In the genomic region with DNA sequence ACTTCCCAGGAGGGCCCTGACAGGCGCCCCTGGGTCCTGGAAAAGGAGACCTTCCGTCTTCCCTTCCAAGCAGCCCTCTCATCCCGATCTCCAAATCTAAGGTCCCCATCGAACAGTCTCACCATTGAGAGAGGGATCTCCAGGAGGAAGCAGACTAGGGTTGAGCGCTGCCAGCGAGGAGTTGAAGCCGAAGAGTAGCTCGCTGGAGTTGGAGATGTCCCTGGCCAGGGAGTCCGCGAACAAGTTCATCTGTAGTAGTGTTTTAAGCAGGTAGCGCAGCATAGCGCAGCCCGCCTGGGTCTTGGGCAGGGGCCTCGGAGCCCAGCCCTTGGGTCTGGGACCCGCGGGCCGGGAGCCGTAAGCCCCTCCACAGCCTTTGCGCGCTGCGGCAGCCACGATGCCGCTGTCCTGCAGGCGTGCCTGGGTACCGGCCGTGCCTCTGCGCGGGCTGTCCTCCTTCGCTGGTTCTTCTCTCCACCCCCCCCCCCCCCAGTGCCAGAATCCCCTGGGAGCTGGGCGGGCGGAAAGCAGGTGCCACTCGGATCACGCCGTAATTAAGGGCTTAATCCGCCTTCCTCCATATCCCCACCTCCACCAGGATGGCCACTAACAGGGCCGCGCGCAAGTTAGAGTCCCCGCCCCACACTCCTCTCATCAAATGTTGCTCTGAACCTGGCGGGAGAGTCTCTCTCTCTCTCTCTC, we compare ENCODE assay signal across 8 mouse cellular contexts. TPM values are rescaled to one million over a fixed set of nuclear protein-coding genes. Genes with fewer than 3 reads are reported as not detected.
DNase-seq lines count a peak whose midpoint lies in the region; ATAC-seq and TF ChIP-seq lines count a peak whose summit lies in the region.

A gene (minus strand): TSS at position 527 of the 702 bp plus-strand sequence.

- ATAC-seq in heart, embryonic 11.5 days (replicated peaks; ENCODE audit: insufficient number of reproducible peaks, low FRiP score, low TSS enrichment): no peak
- ATAC-seq in forebrain, embryonic 11.5 days (replicated peaks; ENCODE audit: low FRiP score): peak; percentile 59
- ATAC-seq in stomach, postnatal 0 days (ENCODE audit: low FRiP score, low TSS enrichment): peak; percentile 13; the same call in 1 of the 2 replicates

- H3K9me3 ChIP-seq in heart, embryonic 11.5 days (replicated peaks; ENCODE audit: control insufficient read depth, low read length): no peaks in the 10 kb centered on the region
- no peaks in the 10 kb centered on the region for H3K9me3 ChIP-seq in forebrain, embryonic 11.5 days (ENCODE audit: control insufficient read depth, low read length)
- H3K9me3 ChIP-seq in limb, embryonic 10.5 days (replicated peaks): no peaks in the 10 kb centered on the region
- no peaks in the 10 kb centered on the region for H3K9me3 ChIP-seq in stomach, postnatal 0 days (ENCODE audit: control insufficient read depth, low read length)

- TF ChIP-seq EP300 in stomach, postnatal 0 days (optimal IDR thresholded peaks at IDR 0.05): no peak

- no peaks in the 10 kb centered on the region for H3K36me3 ChIP-seq in heart, embryonic 11.5 days (ENCODE audit: control insufficient read depth, insufficient read depth, low read length)
- no peaks in the 10 kb centered on the region for H3K36me3 ChIP-seq in forebrain, embryonic 11.5 days (ENCODE audit: control insufficient read depth, insufficient read depth, low read length)
- H3K36me3 ChIP-seq in limb, embryonic 10.5 days: no peaks in the 10 kb centered on the region
- no peaks in the 10 kb centered on the region for H3K36me3 ChIP-seq in stomach, postnatal 0 days (ENCODE audit: control insufficient read depth, insufficient read depth, low read length)

- H3K9ac ChIP-seq in heart, embryonic 11.5 days (ENCODE audit: low read depth, low read length): 0 out of 2 replicates have a peak within 1 kb of the TSS, but pooled peaks have one; percentile 16
- peak within 1 kb of the TSS; percentile 46 for H3K9ac ChIP-seq in forebrain, embryonic 11.5 days (ENCODE audit: low read length)
- H3K9ac ChIP-seq in stomach, postnatal 0 days (ENCODE audit: low read length): no peak within 1 kb of the TSS

- no peak for TF ChIP-seq CTCF in stomach, postnatal 0 days (IDR thresholded peaks at IDR 0.05; ENCODE audit: low read depth)

- WGBS in heart, embryonic 11.5 days (ENCODE audit: insufficient replicate concordance): under 1% methylated on average over 37 of the region's 40 CpGs
- WGBS in forebrain, embryonic 11.5 days: under 1% methylated on average over 34 of the region's 40 CpGs
- WGBS in limb, embryonic 10.5 days: under 1% methylated on average over 30 of the region's 40 CpGs
- WGBS in stomach, postnatal 0 days: 1% methylated on average over 35 of the region's 40 CpGs

- DNase-seq in heart, postnatal 4 days: no peak
- DNase-seq in 416B (ENCODE audit: low read depth): peak; percentile 71
- peak; percentile 72 for DNase-seq in forebrain, embryonic 11.5 days (ENCODE audit: low spot score)
- DNase-seq in limb, embryonic 10.5 days (ENCODE audit: low spot score): peak; percentile 57
- no peak for DNase-seq in stomach, postnatal 0 days (ENCODE audit: low spot score)
- no peak for DNase-seq in adrenal gland, postnatal 25 days
- DNase-seq in thymus, postnatal 10 days (ENCODE audit: low spot score in 2 of 2): no peak

- peaks cover 11% of the 10 kb centered on the region for H3K4me1 ChIP-seq in heart, embryonic 11.5 days (ENCODE audit: control insufficient read depth, insufficient read depth, low read length)
- peaks cover 17% of the 10 kb centered on the region for H3K4me1 ChIP-seq in forebrain, embryonic 11.5 days (replicated peaks; ENCODE audit: control insufficient read depth, insufficient read depth, low read length)
- peaks cover 37% of the 10 kb centered on the region for H3K4me1 ChIP-seq in limb, embryonic 10.5 days
- no peaks in the 10 kb centered on the region for H3K4me1 ChIP-seq in stomach, postnatal 0 days (replicated peaks; ENCODE audit: control insufficient read depth, insufficient read depth)

- no peak within 1 kb of the TSS for H3K27ac ChIP-seq in heart, embryonic 11.5 days (ENCODE audit: low read depth, low read length)
- H3K27ac ChIP-seq in forebrain, embryonic 11.5 days (ENCODE audit: low read depth, low read length): no peak within 1 kb of the TSS
- no peak within 1 kb of the TSS for H3K27ac ChIP-seq in limb, embryonic 10.5 days
- no peak within 1 kb of the TSS for H3K27ac ChIP-seq in stomach, postnatal 0 days (replicated peaks)

- H3K27me3 ChIP-seq in heart, embryonic 11.5 days (ENCODE audit: control insufficient read depth, insufficient read depth, low read length): peaks cover 74% of the 10 kb centered on the region
- H3K27me3 ChIP-seq in forebrain, embryonic 11.5 days (ENCODE audit: control insufficient read depth, insufficient read depth, low read length): peaks cover 59% of the 10 kb centered on the region
- peaks cover 99% of the 10 kb centered on the region for H3K27me3 ChIP-seq in limb, embryonic 10.5 days (ENCODE audit: low read depth, poor library complexity, severe bottlenecking)
- peaks cover 14% of the 10 kb centered on the region; the same call in 1 of the 2 replicates for H3K27me3 ChIP-seq in stomach, postnatal 0 days (ENCODE audit: control insufficient read depth, insufficient read depth, low read length)

- H3K4me2 ChIP-seq in heart, embryonic 11.5 days: peak within 1 kb of the TSS; percentile 69
- peak within 1 kb of the TSS; percentile 74 for H3K4me2 ChIP-seq in forebrain, embryonic 11.5 days (ENCODE audit: low read depth, low read length, severe bottlenecking)
- peak within 1 kb of the TSS; percentile 17; the same call in 1 of the 2 replicates for H3K4me2 ChIP-seq in stomach, postnatal 0 days (replicated peaks; ENCODE audit: low read depth)

- peak within 1 kb of the TSS; percentile 35 for H3K4me3 ChIP-seq in heart, embryonic 11.5 days (ENCODE audit: low read depth, low read length)
- H3K4me3 ChIP-seq in forebrain, embryonic 11.5 days (ENCODE audit: low read depth, low read length): peak within 1 kb of the TSS; percentile 40
- H3K4me3 ChIP-seq in limb, embryonic 10.5 days: peak within 1 kb of the TSS; percentile 42
- peak within 1 kb of the TSS; percentile 18 for H3K4me3 ChIP-seq in stomach, postnatal 0 days (ENCODE audit: low read depth, low read length)

RNA-seq across cellular contexts. Expression of the gene that starts here (rescaled TPM):
- 0.29 and 0.35 TPM in 2 replicates for polyA plus RNA-seq in heart, embryonic 11.5 days (2014; fragmentation: Nextera tagmentation; extraction: Ambion mirVana)
- under 1 TPM in 1 of 2 experiments, not detected in 1; 0.05 TPM for total RNA-seq in heart, postnatal 4 days (2021)
- polyA plus RNA-seq in forebrain, embryonic 11.5 days (2014; fragmentation: Nextera tagmentation; extraction: Ambion mirVana): 19.5 and 19.6 TPM in 2 replicates
- 0.10 TPM in 1 of 2 replicates, not detected in the other for polyA plus RNA-seq in limb, embryonic 10.5 days (2016; fragmentation: Nextera tagmentation; extraction: Ambion mirVana)
- polyA plus RNA-seq in stomach, postnatal 0 days (2015; fragmentation: Nextera tagmentation; extraction: Ambion mirVana): 0.02 and 0.11 TPM in 2 replicates
- 0.70 and 1.8 TPM in 2 replicates for total RNA-seq in adrenal gland, postnatal 25 days (2021)

Comparison
In these comparisons a context has a peak if more than half of its experiments do, and no peak if none do; other contexts are left out.
1. RNA of the gene that starts here (polyA plus RNA-seq): 19.5 to 19.6 TPM in forebrain, embryonic 11.5 days; 0.29 to 0.35 TPM in heart, embryonic 11.5 days, 0.02 to 0.11 TPM in stomach, postnatal 0 days and 0.10 TPM in limb, embryonic 10.5 days; every median in the first group is over 10 times any median in the second.
2. Peak in DNase-seq and H3K4me3 ChIP-seq in limb, embryonic 10.5 days; RNA of the gene not detected or under 1 TPM.
3. Peak in ATAC-seq, H3K4me3 ChIP-seq and H3K4me2 ChIP-seq in stomach, postnatal 0 days; RNA of the gene not detected or under 1 TPM.
4. H3K4me2 ChIP-seq: peak in every context shown above with its lines; median percentile 74 in forebrain, embryonic 11.5 days; 69 in heart, embryonic 11.5 days; 17 in stomach, postnatal 0 days.
5. DNase-seq: peak in 416B (single experiment) and forebrain, embryonic 11.5 days (single experiment); none in heart, postnatal 4 days (single experiment), stomach, postnatal 0 days (single experiment), adrenal gland, postnatal 25 days (single experiment) and thymus, postnatal 10 days (0 of 2).
6. Peak in every context shown above with its lines, with median percentiles within 50 percentile points of each other: H3K4me3 ChIP-seq.